Mouse (Mus musculus) kidney, adult 10 weeks (tissue): Measurements from ENCODE around the gene B3galnt2. TPM values are rescaled to one million over a fixed set of nuclear protein-coding genes. Genes with fewer than 3 reads are reported as not detected.

ENCODE experiments used
- polyA plus RNA-seq: library from polyadenylated mRNA; stranded (reverse); fragments of 350-450 nt; fragmentation: Illumina TruSeq; extraction: RNeasy Lipid Tissue Mini Kit (QIAGEN cat#74804); gene quantifications from one replicate; pipeline ENCODE4 v1.2.3, GENCODE M21; 2014; ENCODE audit warnings: low read depth, low replicate concordance

Gene B3galnt2
- polyA plus RNA-seq = 27.1 TPM

DNA sequence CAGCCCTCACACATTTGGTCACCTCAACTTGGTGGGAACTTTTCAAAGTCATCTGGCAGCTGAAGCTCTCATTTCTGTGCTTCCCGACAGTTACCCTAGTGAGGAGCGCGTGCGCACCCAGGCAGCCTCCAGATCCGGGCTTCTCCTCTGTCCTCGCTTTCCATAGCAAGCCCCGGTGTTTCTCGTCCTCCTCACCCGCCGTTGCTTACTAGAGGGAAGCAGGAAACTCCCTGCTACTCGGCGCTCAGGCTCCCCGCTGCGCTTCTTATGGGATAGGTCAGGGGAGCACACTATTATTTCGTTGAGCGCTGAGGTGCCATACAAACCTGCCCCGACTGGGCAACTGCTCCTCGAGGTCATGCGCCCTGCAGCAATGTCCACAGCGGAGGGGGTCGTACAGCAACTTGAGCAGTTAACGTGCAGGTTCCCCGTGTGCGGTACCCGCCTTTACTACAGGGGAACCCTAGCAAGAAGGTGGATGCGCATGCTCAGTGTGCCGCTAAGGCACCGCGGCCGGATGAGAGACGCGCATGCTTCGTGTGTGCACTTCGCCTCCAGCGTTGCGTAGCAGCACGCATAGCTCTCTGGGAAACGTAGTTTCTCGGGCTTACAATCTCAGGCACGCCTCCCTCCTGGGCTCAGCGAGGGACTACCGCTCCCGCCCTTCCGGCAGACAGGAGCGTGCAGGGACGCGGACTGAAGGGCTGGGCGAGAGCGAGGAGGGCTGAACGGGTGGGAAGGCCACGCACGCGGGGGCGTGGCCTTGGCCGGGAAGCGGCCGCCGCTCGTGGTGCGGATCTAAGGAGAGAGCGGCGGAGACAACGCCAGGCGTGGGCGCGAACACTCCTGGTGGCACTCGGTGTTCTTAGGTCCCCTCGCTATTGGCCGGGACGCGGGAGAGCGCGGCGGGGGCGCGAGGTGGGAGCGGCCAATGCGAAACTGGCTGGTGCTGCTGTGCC lies at the start of gene B3galnt2:
TSS of gene B3galnt2 (plus strand) at position 596 of the 959 bp plus-strand sequence.

GRCm38 (mm10) chr13:14039292-14039965 lies 85.2 kb downstream of the B3galnt2 start, which contains the start of gene Tbce:
TSS of gene Tbce (minus strand) at chr13:14039638.

Other genes with a start within 250 kb of the B3galnt2 start
- gene Gng4, start 170.4 kb upstream of the B3galnt2 start, polyA plus RNA-seq = 2.3 TPM
- 67.8 TPM for gene Tbce, start 85.2 kb downstream of the B3galnt2 start, polyA plus RNA-seq
- 47.5 TPM for gene Arid4b, start 108.8 kb downstream of the B3galnt2 start, polyA plus RNA-seq
- 66.4 TPM for gene Ggps1, start 109.0 kb downstream of the B3galnt2 start, polyA plus RNA-seq